Mouse (Mus musculus) G1E (cell line): ENCODE results near the gene Mien1.

ENCODE experiments used
- CTCF ChIP-seq: IDR thresholded peaks from 2 replicates; pipeline ENCODE4 v1.5.1; 2012; ENCODE audit warnings: low read depth, low read length, inconsistent platforms, mixed read lengths
- GATA1 ChIP-seq: IDR thresholded peaks from 2 replicates; pipeline ENCODE4 v1.6.1; 2012; ENCODE audit warnings: borderline replicate concordance, low read length, inconsistent platforms, mixed read lengths
- GATA2 ChIP-seq: IDR thresholded peaks from 2 replicates; pipeline ENCODE4 v1.6.1; 2012; ENCODE audit warnings: low read depth, low read length, inconsistent platforms, borderline replicate concordance
- POLR2AphosphoS5 ChIP-seq: IDR thresholded peaks from 2 replicates; pipeline ENCODE4 v1.6.1; 2012; ENCODE audit warnings: low read depth, low read length, inconsistent platforms; ENCODE audit not compliant: insufficient replicate concordance
- TAL1 ChIP-seq: conservative IDR thresholded peaks from 2 replicates; pipeline ENCODE4 v1.6.1; 2012; ENCODE audit warnings: low read depth, low read length, inconsistent platforms, mixed read lengths

DNA sequence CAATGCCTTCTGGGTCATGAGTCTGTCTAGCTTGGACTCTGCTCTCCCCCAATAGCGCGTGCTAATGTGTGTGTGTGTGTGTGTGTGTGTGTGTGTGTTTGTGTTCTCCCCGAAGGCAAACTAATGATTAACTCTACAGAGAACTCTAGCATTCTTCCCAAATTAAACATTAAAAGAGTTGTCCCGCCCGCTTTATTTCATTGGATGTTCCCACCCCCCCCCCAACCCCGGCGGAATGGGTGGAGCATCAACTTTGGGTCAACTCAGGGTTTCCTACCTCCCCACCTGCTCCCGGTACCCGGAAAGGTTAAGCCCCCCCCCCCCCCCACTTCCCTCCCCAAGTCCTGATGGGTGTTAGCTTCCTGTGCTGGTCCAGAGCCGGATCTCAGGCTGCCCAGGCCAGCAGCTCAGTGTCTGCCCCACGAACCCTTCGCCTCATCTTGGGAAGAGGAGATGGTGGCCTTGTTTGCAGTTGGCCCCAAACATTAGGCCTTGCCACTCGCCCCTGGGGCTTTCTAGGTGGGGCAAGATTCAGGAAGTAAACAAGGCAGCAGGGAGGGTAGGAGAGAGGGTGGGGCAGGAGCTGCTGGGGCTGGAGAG, 9.5 kb upstream of the Mien1 start:
- TF ChIP-seq CTCF, result no peak
- no peak for TF ChIP-seq GATA1
- no peak for TF ChIP-seq TAL1
- TF ChIP-seq GATA2, result no peak
- no peak for TF ChIP-seq POLR2AphosphoS5
